In genomic region chr5:8227073-8227472, GRCm38 (mm10) we compare ENCODE assay signal across 19 mouse cellular contexts.
"Had no signal": no experiment of that assay in that cellular context is flagged by ENCODE, and none has a peak within 500 bp of the region (broad histone marks: within the 10 kb centered on the region; RNA-seq: fewer than 3 reads in every experiment).

No protein-coding gene starts in this region.

- DNase-seq: lung, adult 18-20 months; lung, embryonic 14.5 days; lung, postnatal 10 days; lung, postnatal 4 days; midbrain, embryonic 14.5 days; retina, postnatal 1 day; right cerebral cortex, adult 18-20 months; right cerebral cortex, postnatal 25 days; right cerebral cortex, postnatal 4 days; spleen, adult 18-20 months; thymus, adult 2 months; thymus, postnatal 25 days; thymus, postnatal 4 days had no signal

- H3K27ac ChIP-seq: midbrain, embryonic 10.5 days; midbrain, embryonic 12.5 days; neural tube, embryonic 13.5 days; neural tube, embryonic 15.5 days had no signal

- ATAC-seq: midbrain, embryonic 16.5 days had no signal

- H3K4me3 ChIP-seq: midbrain, embryonic 10.5 days; midbrain, embryonic 12.5 days; myocyte; neural tube, embryonic 13.5 days; neural tube, embryonic 15.5 days had no signal
